Mouse (Mus musculus) myocyte (in vitro differentiated cells): Measurements from ENCODE around the gene Mesd.

Source experiments
- E2F4 ChIP-seq: IDR thresholded peaks from one replicate; pipeline ENCODE4 v1.6.1; 2011; ENCODE audit warnings: mild to moderate bottlenecking, control low read depth, moderate library complexity; ENCODE audit not compliant: insufficient read depth
- MAX ChIP-seq: IDR thresholded peaks from one replicate; pipeline ENCODE4 v1.6.1; 2011; ENCODE audit warnings: low read depth, mild to moderate bottlenecking, control low read depth
- MYOD1 ChIP-seq, 3 experiments: IDR thresholded peaks; one replicate each; pipeline ENCODE4 v1.6.1; 2011; ENCODE audit warnings: control low read depth in 2 of 3, low read depth in 2 of 3, mild to moderate bottlenecking in 2 of 3, moderate library complexity in 1 of 3; ENCODE audit not compliant: insufficient read length in 2 of 3, control insufficient read depth in 1 of 3
- MYOG ChIP-seq, 3 experiments: IDR thresholded peaks; one replicate each; pipeline ENCODE4 v1.6.1; 2011; ENCODE audit warnings: control low read depth in 2 of 3, low read depth in 2 of 3, mild to moderate bottlenecking in 2 of 3; ENCODE audit not compliant: insufficient read length in 2 of 3, control insufficient read depth in 1 of 3, insufficient read depth in 1 of 3
- POLR2A ChIP-seq: IDR thresholded peaks from one replicate; pipeline ENCODE4 v1.6.1; 2011; ENCODE audit warnings: low read depth, mild to moderate bottlenecking, control low read depth, moderate library complexity; ENCODE audit not compliant: insufficient read length
- POLR2AphosphoS2 ChIP-seq: IDR thresholded peaks from one replicate; pipeline ENCODE4 v1.6.1; 2011; ENCODE audit warnings: low read depth, control low read depth; ENCODE audit not compliant: insufficient read length
- SRF ChIP-seq: IDR thresholded peaks from one replicate; pipeline ENCODE4 v1.6.1; 2011; ENCODE audit warnings: low read depth; ENCODE audit not compliant: control insufficient read depth, insufficient read length
- TCF12 ChIP-seq: IDR thresholded peaks from one replicate; pipeline ENCODE4 v1.6.1; 2011; ENCODE audit warnings: mild to moderate bottlenecking, control low read depth; ENCODE audit not compliant: poor library complexity, insufficient read depth, severe bottlenecking
- USF1 ChIP-seq: IDR thresholded peaks from one replicate; pipeline ENCODE4 v1.6.1; 2011; ENCODE audit warnings: low read depth, mild to moderate bottlenecking, control low read depth, moderate library complexity

- TF ChIP-seq SRF (no peak), POLR2A (no peak), USF1 (no peak), POLR2AphosphoS2 (no peak), MYOG (IDR thresholded peaks at IDR 0.05; ENCODE audit: control insufficient read depth in 1 of 3, insufficient read depth in 1 of 3, insufficient read length in 2 of 3, low read depth in 2 of 3) (no peak), MYOD1 (IDR thresholded peaks at IDR 0.05; ENCODE audit: control insufficient read depth in 1 of 3, insufficient read length in 2 of 3, low read depth in 2 of 3) (no peak), MAX (no peak), TCF12 (no peak), E2F4 (no peak)
These were observed 27.6 kb downstream of the Mesd start for GRCm38 (mm10) chr7:83911909-83912308.
